Mouse (Mus musculus): ENCODE measurements at regions not wholly inside any gene's neighbourhood (a gene's known extent, or its start where the extent isn't known, plus 50 kb on each side); places are given as distances from the start of the nearest gene placed in this dataset.

DNA sequence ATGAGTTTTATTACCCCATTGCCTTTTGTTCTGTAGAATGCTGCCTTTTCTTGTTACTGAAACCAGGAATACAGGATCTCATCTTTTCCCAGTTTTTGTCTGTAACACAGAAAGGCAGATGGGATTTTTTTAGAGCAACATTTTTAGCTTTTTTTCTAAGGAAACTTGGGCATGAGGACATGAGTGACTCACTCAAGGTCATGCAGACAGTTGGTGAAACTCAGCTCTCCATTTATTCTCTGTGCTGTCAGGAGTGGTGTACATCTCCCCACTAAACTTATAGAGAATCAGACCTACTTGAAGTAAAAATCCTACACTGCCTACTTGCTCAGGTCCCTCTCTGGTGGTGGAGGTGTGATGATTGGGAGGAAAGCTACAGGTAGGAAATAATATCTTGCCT, 459.9 kb downstream of the Bcl11a start:
- DNase-seq (ENCODE audit: low spot score) = no peak

DNA sequence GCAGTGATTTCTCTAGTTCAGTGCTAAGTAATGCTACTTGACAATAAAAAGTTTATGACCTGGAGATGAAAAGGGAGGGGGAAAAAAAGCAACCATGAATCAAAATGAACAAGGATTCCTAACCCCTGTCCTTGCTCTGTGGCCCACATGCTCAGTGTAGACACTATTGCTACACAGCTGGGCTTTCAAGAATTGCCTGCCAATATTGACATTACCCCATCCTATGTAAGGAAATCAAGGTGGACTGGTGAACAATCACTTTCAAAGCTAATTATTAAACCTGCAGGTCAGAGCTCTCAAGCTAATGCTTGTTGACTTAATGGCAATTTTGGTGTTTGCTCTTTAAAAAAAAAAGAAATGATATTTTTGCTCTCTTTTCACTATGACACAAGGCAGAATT, 491.8 kb downstream of the Bcl11a start:
- no peak for DNase-seq (ENCODE audit: low spot score)

DNA sequence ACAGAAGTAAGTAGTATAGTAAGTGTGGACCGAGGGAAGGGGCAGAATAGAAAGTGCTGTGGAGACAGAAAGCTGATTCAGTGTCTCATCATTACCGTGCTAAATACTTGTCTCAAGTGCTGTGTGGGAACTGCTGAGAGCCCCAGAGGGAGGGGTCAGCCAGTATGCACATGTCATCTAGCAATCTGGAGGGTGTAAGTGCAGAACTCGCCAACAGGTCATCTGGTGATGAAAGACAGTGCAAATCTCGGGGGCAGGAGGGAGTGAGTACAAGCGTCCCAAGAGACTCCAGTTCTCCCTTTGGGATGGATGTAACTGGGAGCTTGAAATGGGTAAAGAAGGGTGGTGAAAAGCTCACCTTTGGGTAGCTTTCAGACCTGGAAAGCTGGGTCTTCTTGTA, 535.7 kb downstream of the Bcl11a start:
- no peak for DNase-seq (ENCODE audit: low spot score)

DNA sequence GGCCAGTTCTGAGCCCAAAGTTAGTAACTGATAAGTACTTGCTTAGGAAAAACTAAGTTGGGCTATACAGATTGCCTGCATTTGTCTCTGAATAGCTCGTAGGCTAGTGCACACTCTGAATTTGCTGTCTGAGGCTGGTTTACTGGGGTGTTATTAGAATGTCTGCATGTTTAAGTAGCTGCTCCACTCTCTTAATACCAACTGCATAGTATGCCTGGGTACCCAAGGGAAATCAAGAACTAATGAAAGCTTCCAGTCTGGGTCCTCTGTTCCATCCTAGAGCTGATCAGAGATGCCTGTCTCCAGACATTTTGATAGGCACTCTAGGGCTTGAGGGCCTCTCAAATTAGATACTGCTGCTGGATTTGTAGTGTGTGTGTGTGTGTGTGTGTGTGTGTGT, 537.6 kb downstream of the Bcl11a start:
- no peak for DNase-seq (ENCODE audit: low spot score)

DNA sequence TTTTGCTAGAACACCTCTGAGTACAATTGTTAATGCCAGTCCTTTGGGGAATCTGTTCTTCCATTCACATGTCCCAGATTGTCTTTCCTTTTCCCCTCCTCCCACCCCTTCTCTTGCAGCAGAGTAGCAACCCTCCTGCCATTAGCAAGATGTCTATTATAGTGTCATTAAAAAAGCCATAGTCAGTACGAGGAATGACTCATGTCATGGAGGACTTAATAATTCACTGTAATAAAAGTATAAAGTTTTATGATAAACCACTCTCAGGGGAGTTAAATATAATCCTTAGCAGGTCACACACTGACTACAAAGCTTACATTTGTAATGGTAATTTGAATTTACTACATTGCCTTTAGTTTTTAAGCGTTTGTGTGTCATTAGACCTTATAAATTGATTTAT, 540.7 kb downstream of the Bcl11a start:
- no peak for DNase-seq (ENCODE audit: low spot score)

DNA sequence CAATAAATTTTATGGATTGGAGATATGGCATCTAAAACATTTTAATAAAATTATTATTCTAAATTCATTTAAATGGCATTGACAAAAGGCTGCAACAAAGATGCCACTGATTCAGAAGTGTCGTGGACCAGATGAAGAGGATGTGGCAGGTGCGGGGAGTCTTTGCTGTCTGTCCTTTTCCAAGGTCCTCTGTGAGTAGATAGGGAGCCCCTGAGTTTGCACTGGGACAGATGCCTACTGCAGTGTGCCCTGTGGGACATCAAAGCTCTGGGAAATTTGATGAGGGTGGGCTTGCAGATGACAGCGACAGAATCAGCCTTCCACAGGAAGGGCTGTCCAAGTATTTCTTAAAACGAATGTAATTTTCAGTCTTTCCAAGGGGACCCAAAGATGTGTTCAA, 541.2 kb downstream of the Bcl11a start:
- DNase-seq (ENCODE audit: low spot score) = no peak

DNA sequence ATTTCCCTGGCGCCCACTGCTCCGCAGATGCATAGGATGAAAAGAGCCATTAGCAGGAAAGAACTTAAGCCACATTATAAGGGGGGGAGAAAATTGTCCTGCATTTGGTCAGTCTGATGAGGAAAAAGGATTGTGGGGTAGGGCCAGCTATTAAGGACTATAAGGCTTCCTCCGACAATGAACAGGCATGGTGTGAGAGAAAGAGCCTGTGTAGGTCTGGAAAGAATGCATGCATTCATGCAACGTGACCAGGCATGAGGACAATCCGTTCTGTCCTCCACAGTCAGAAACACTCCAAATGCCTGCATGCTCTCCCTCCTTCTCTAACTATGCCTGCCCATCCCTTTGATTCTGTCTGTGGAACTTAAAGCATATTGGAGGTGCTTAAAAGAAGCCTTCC, 550.8 kb downstream of the Bcl11a start:
- DNase-seq (ENCODE audit: low spot score) = no peak

DNA sequence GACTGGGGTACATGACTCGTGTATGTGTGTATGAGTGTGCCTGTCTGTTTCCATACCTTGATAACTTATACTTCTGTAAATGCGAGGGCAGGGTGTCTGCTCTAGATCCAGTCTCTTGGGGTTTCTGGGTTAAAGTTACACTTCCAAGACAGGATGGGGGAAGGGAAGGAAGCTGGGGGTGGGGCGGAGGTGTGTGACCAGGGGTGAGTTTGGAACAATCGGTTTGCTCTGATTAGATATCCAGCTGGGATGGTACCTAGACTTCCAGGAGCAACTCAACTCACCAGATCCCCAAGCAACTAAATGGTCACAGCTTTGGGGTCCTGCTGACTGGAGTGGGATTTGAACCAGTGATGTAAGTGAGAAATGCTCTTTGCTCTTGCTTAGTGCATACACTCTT, 551.6 kb downstream of the Bcl11a start:
- DNase-seq (ENCODE audit: low spot score) = no peak

DNA sequence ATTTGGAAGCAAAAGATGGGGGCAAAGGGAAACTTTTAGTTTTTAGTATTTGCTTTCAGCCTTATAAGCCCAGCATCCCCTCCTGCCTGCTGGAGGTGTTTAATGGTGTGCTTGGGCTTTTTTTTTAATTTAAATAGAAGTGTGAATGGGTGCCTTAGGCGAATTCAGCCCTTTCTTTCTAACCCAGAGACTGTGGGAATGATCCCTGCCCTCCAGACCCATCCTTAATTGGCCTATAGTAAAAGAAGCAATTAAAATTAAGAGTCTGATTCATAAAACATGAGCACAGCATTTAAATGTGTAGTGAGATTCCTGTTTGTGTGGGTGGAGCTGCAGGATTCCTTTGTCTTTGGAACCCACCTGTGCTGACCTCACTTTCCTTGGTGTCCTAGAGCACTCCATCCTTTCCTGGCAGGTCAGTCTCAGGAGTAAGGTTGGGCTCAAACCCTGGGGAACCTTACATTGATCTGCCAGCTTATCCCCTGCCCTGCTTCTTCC, 552.6 kb downstream of the Bcl11a start:
- no peak for DNase-seq (ENCODE audit: low spot score)

DNA sequence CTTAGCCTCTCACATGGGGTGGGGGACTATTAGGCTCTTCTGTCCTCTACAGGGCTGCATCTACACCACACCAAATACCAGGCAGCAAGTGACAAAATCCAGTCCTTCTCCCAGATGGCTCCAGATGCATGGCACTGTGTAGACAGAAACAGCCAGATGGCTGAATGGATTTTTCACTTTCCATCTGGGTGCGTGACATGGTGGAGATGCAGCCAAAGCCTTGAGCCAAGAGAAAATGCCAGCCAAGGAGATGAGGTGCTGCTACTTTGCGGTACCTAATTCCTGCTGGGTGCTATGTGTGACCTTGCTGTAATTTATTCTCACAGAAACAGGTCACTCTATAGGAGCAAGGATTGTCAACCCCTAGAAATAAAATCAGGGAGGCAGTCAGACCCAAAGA, 553.8 kb downstream of the Bcl11a start:
- no peak for DNase-seq (ENCODE audit: low spot score)

DNA sequence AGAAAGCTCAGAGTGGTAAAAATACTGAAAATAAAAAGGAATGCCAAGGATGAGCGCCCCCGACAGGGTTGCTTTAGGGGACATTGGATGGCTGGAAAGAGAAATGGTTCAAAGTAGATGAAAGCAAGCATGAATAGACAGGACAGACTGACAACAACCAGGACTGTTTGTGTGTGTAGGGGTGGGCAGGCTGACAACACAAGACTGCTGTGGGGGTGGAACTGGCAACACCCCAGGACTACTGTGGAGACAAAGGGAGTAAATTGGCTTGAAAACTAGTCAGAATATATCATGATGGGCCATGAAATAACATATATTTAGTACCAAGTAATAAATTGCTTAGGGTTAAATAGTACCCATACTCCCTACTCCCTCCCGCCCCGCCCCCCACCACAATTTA, 558.9 kb downstream of the Bcl11a start:
- DNase-seq (ENCODE audit: low spot score) = no peak

DNA sequence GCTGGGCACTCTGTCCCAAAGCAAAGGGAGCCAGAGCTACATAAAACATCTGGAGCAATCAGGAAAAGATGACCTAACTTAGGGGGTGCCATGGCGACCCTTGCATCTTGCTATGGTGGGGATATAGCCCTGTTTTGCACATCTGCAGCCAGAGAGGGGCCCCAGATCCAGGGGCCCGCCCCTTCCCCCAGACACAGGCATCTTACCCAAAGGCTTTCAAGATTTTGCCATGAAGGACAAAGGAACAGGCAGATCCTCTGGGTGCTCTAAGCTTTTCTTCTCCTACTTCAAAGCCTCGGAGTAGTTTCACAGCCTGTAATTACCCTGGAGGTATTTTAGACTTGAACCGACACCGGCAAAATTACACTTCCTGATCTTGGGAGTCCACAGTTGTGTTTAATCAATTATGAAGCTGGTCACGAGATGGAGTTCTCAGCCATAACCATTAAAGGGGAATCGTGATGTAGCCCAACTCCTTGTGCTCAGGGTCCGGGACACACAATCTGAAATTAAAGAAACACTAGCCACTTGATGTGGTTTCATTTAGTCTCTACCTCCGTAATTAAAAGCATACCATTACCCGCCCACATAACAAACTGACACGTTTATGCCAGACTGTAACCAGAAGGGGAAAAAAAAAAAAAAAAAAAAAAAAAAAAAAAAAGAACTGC, 565.7 kb downstream of the Bcl11a start:
- DNase-seq (ENCODE audit: low spot score) = no peak

DNA sequence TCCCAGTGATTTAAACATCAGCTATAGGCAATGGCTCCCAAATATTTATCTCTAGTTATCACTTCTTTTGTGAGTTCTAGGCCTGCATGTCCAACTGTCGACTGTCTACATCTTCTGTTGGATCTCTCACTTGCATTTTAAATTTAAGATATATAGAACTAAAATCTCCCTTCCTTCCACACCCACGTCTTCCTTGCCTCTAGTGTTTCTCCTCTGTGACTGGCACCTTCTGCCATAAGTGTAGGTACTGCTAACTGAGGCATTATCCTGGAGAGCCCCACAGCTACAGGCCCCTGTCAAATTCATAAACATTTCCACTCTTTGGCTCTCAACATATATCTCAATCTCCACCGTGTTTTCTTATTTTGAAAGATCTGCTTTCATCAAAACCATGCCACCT, 575.0 kb downstream of the Bcl11a start:
- no peak for DNase-seq (ENCODE audit: low spot score)

DNA sequence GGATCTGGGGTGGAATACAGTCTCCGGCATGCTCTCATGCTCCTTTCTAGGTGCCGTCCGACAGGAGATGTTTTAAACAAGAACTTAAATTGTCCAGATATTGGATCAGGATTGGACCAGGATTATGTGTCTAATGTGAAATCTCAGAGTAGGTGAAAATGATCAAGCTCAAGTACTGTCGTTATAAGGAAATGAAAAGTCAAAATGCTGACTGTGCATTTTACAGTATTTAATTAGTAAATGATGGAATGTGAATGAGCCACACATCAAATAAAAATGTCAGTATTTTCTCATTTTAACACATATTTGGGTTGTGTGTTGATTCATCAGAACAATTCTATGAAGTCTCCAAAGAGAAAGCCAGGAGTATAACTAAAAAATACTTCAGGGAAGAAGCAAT, 586.2 kb downstream of the Bcl11a start:
- DNase-seq (ENCODE audit: low spot score) = no peak

DNA sequence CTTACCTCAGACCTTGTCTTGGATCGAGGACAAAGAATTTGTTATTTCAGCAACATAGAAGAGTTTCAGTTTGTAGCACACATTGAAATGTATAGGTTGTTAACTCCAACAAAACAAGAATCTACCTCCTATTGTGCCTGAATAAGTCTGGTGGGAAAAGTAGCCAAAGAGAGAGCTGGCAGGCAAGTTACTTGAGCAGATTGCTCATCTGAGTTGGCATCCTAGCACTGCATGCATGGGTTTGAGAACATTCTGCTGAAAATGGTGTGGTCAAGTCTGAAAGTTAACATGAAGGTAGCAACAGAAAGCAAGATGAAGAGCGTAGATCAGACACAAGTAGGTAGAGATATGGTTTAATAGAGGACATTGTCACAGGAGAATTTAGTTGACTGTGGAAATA, 587.5 kb downstream of the Bcl11a start:
- no peak for DNase-seq (ENCODE audit: low spot score)

DNA sequence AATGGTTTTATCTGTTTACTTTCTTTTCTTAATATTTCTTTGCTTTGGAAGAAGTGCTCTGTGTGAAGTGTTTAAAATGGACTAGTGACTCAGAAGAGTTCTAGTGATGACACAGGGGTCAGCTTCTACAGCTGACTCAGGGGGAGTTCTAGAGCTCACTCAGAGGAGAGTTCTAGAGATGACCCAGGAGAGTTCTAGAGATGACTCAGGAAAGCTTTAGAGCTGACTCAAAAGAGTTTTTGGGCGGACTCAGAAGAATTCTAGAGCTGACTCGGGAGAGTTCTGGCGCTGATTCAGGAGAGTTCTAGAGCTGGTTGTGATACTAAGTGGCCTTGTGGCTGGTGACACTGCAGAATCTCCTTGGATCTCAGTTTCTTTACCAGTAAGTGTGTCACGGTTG, 593.8 kb downstream of the Bcl11a start:
- no peak for DNase-seq (ENCODE audit: low spot score)

DNA sequence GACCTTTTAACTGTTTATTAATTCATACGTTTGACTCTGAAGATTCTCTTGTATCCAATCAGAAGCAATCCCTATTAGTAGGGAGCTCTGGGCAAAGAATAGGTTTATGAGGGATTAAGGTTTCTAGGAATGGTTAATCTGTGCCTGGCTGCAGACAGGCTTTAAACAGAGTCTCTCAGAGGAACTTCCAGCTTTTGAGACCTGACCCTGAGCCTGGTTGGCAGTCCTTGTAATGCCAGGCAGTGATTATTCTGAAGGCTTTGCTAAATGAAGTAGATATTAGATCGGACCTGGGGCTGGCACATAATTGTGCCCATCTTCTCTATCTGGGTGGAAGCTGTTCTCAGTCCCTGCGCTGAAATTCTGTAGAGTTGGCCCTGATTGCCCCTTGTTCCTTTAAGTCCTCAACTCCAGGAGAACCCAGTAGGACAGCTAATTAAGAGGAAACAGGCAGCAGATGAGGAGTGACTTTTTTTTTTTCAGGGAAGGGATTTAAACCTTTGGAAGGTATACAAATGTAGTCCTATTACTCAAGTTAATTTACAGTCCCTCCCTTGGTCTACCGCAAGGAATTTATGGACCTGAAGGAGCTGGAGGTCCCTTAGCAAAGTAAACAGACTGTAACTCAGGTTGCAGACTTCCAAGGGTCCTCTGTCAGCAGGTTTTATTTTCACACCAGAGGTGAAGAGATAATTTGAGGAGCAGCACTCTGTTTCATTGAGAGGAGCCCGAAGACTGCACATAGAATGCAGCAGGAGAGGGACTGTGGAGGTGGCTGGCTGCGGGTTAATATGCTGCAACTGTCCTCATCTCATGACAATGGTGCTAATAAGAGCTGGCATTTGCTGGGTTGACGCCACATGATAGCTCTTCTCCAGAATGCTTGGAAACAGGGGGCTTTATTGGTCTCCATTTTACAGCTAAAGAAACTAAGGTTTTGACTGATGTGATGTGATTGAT, 595.7 kb downstream of the Bcl11a start:
- no peak for DNase-seq (ENCODE audit: low spot score)

DNA sequence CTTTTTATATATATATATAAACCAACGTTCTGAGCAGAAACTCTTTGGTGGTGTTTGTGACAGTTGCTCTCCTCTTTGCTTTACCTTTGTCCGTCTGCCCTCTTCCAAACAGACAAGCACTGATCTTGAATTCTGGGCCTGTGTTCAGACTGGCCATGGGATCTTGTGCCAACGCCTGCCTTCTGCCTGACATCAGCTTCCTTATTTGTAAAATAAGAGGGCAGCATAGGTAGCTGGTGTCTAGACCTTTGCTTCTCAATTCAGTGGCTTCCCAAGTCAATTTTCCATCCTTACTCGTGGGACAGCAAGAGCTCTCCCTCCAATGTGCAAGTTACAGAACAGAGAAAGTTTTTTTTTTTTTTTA, 596.3 kb downstream of the Bcl11a start:
- DNase-seq (ENCODE audit: low spot score) = no peak

DNA sequence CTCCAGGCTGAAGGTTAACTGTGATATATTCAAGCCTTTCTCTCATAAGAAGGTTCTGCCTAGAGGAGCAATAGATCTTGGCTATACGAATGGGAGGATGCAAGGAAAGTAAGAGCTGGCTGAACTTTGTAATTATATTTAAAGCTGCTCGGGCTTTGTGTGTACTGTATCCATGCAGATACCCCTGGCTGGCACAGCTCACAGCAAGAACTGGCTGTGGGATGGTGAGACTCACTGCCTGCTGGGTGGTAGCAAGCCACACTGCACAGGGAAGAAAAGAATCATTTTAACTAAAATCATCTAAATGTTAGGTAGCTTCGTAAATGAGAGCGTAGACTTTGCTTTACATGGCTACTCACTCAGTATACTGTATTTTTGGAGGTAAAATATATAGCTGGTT, 599.2 kb downstream of the Bcl11a start:
- DNase-seq (ENCODE audit: low spot score) = no peak

DNA sequence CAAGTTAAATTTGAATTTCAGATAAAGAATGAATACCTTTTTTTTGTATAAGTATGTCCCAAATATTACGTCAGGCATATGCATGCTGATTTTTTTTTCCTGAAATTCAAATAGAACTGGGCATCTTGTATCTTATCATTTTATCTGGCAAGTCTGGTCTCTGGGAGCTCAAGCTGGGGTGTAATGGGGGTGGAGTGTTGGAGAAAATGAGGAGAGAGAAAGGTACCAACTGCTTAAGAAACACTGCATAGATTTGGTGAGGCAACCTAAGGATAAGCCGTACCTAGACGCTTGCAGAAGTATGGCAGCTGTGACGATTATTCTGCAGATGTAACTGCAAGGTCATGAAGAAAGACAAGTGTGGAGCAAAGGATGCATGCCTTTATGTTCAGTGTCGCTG, 601.7 kb downstream of the Bcl11a start:
- DNase-seq (ENCODE audit: low spot score) = no peak

DNA sequence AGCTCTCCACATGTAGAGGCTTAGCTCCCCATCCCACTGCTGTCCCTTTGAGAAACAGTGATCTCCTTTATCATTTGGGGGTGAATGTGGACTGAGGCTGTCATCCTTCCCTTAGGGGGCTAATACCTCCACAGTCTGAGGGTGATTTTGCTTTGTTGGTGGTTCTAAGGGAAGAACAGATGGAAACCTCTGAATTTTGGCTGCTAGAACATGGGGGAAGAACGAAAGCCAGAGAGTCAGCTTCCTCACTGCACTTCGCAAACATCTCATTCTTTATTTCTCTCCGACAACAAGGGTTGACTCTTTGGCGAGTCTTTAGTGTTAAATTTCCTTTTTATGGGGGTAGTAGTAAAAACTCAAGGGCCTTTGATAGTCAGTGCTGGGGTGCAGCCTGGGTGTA, 604.6 kb downstream of the Bcl11a start:
- no peak for DNase-seq (ENCODE audit: low spot score)

DNA sequence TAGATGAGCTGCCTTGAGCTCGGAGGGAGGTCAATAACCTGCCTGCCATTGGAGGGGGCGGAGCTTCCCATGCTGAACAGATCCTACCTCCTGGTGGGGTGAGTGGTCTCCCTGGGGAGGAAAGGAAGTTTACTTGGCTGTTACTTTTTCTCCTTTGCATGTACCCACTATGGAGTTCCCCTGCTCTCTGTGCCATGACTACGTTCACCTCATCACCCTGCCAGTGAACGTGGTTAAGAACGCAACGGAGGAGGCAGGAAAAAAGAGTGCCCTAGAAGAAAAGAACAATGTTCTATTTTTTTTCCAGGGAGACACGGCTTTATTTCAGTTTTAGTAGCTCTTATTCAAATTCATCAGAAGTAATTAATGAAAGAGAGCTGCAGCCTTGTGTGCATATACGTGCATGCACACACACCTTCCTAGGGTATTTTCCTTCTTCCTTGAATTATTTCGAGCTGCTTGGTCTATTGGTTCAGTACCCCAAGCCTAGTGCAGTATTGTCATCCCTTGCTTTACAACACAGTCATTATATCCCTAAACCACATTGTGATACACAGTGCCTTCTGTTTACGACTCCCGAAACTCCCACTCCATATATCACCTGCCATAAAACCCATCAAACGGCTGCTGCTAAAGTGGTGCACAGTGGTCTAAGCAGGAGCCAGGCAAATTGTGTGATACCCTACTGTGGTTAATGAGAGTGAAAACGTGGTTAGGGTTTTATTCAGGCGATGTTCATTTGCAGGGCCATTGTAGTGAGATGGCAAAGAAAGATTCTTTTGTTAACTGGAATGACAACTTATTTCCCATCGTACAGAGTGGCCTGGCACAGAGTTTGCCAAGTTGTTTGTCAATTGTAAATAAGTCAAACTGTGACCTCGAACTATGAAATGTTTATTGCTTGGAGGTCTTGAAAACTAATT, 608.0 kb downstream of the Bcl11a start:
- no peak for DNase-seq (ENCODE audit: low spot score)
